ENCODE assay signal across 8 mouse cellular contexts in genomic region chr6:120471991-120472441, GRCm38 (mm10). TPM values are rescaled to one million over a fixed set of nuclear protein-coding genes. Genes with fewer than 3 reads are reported as not detected.
DNase-seq lines count a peak whose midpoint lies in the region; ATAC-seq lines count a peak whose summit lies in the region.

No protein-coding gene starts in this region.

- H3K27ac ChIP-seq in liver, embryonic 16.5 days (ENCODE audit: low read length), result peak overlapping the region; percentile 35
- no peak overlapping the region for H3K27ac ChIP-seq in embryonic facial prominence, embryonic 13.5 days
- H3K27ac ChIP-seq in hindbrain, embryonic 14.5 days, result peak overlapping the region; percentile 70
- peak overlapping the region; percentile 93 for H3K27ac ChIP-seq in neural tube, embryonic 13.5 days (replicated peaks)

- peak overlapping the region; percentile 3; the same call in 1 of the 2 replicates for H3K9ac ChIP-seq in liver, embryonic 16.5 days (ENCODE audit: low read depth, low read length)
- no peak overlapping the region for H3K9ac ChIP-seq in embryonic facial prominence, embryonic 13.5 days
- peak overlapping the region; percentile 3; the same call in 1 of the 2 replicates for H3K9ac ChIP-seq in hindbrain, embryonic 14.5 days
- 0 out of 2 replicates have a peak overlapping the region, but pooled peaks have one; percentile 26 for H3K9ac ChIP-seq in neural tube, embryonic 13.5 days

- H3K4me1 ChIP-seq in liver, embryonic 16.5 days (ENCODE audit: control insufficient read depth, low read depth, low read length), result peaks cover 44% of the 10 kb centered on the region
- H3K4me1 ChIP-seq in embryonic facial prominence, embryonic 13.5 days, result peaks cover 30% of the 10 kb centered on the region
- peaks cover 20% of the 10 kb centered on the region for H3K4me1 ChIP-seq in hindbrain, embryonic 14.5 days (replicated peaks; ENCODE audit: control insufficient read depth, insufficient read depth, low read length)
- H3K4me1 ChIP-seq in neural tube, embryonic 13.5 days (replicated peaks), result peaks cover 56% of the 10 kb centered on the region

- peak overlapping the region; percentile 19; the same call in 1 of the 2 replicates for H3K4me2 ChIP-seq in liver, embryonic 16.5 days (ENCODE audit: low read depth, low read length)
- H3K4me2 ChIP-seq in embryonic facial prominence, embryonic 13.5 days, result no peak overlapping the region
- no peak overlapping the region for H3K4me2 ChIP-seq in hindbrain, embryonic 14.5 days (replicated peaks)
- H3K4me2 ChIP-seq in neural tube, embryonic 13.5 days, result peak overlapping the region; percentile 27

- H3K36me3 ChIP-seq in liver, embryonic 16.5 days (ENCODE audit: control insufficient read depth, insufficient read depth), result peaks cover 4% of the 10 kb centered on the region; the same call in 1 of the 2 replicates
- H3K36me3 ChIP-seq in embryonic facial prominence, embryonic 13.5 days, result no peaks in the 10 kb centered on the region
- no peaks in the 10 kb centered on the region for H3K36me3 ChIP-seq in hindbrain, embryonic 14.5 days (replicated peaks; ENCODE audit: control insufficient read depth, insufficient read depth)
- H3K36me3 ChIP-seq in neural tube, embryonic 13.5 days, result 0 out of 2 replicates have a peak, but pooled peaks cover 3% of the 10 kb centered on the region

- 19% methylated on average over 5 of the region's 5 CpGs for WGBS in liver, embryonic 16.5 days (ENCODE audit: insufficient replicate concordance)
- WGBS in embryonic facial prominence, embryonic 13.5 days, result 7% methylated on average over 5 of the region's 5 CpGs
- WGBS in hindbrain, embryonic 14.5 days, result 0% methylated on average over 5 of the region's 5 CpGs
- 2% methylated on average over 5 of the region's 5 CpGs for WGBS in neural tube, embryonic 13.5 days

- H3K9me3 ChIP-seq in liver, embryonic 16.5 days (replicated peaks; ENCODE audit: control insufficient read depth, low read length), result no peaks in the 10 kb centered on the region
- H3K9me3 ChIP-seq in embryonic facial prominence, embryonic 13.5 days, result no peaks in the 10 kb centered on the region
- H3K9me3 ChIP-seq in hindbrain, embryonic 14.5 days (ENCODE audit: control insufficient read depth, low read length), result no peaks in the 10 kb centered on the region
- no peaks in the 10 kb centered on the region for H3K9me3 ChIP-seq in neural tube, embryonic 13.5 days

- H3K4me3 ChIP-seq in liver, embryonic 16.5 days (ENCODE audit: low read depth, low read length), result no peak overlapping the region; the same call in 1 of the 2 replicates
- no peak overlapping the region for H3K4me3 ChIP-seq in embryonic facial prominence, embryonic 13.5 days
- H3K4me3 ChIP-seq in hindbrain, embryonic 14.5 days (replicated peaks; ENCODE audit: low read length), result no peak overlapping the region
- H3K4me3 ChIP-seq in neural tube, embryonic 13.5 days, result no peak overlapping the region

- no peaks in the 10 kb centered on the region for H3K27me3 ChIP-seq in liver, embryonic 16.5 days (ENCODE audit: control insufficient read depth, insufficient read depth, low read depth, low read length)
- H3K27me3 ChIP-seq in embryonic facial prominence, embryonic 13.5 days, result no peaks in the 10 kb centered on the region
- no peaks in the 10 kb centered on the region for H3K27me3 ChIP-seq in hindbrain, embryonic 14.5 days (ENCODE audit: control insufficient read depth, insufficient read depth, low read length)
- H3K27me3 ChIP-seq in neural tube, embryonic 13.5 days, result no peaks in the 10 kb centered on the region

- ATAC-seq in liver, embryonic 16.5 days (ENCODE audit: low read depth), result no peak
- ATAC-seq in embryonic facial prominence, embryonic 13.5 days (ENCODE audit: insufficient number of reproducible peaks, insufficient read depth, low FRiP score, low TSS enrichment, low read depth), result peak; percentile 63; the same call in 1 of the 2 replicates
- ATAC-seq in hindbrain, embryonic 14.5 days (ENCODE audit: low FRiP score), result peak; percentile 75
- ATAC-seq in neural tube, embryonic 13.5 days (ENCODE audit: low read depth), result peak; percentile 87

- no peak for DNase-seq in liver
- DNase-seq in hindbrain, embryonic 14.5 days (ENCODE audit: low spot score), result peak; percentile 65
- DNase-seq in kidney, adult 9 months, result no peak
- DNase-seq in ovary, postnatal 36 days (ENCODE audit: low spot score), result no peak
- no peak for DNase-seq in adrenal gland, postnatal 36 days

RNA-seq across cellular contexts. Expression of gene Il17ra, which starts 9.0 kb away (rescaled TPM):
- 11.4 and 13.0 TPM in 2 replicates for polyA plus RNA-seq in liver, embryonic 16.5 days (2015; fragmentation: Nextera tagmentation; extraction: Ambion mirVana)
- 7.4 and 7.7 TPM in 2 replicates for polyA plus RNA-seq in embryonic facial prominence, embryonic 13.5 days (2015; fragmentation: Nextera tagmentation; extraction: Ambion mirVana)
- polyA plus RNA-seq in hindbrain, embryonic 14.5 days (2014; fragmentation: Nextera tagmentation; extraction: Ambion mirVana), result 2.2 and 3.6 TPM in 2 replicates
- 9.5 and 10.7 TPM in 2 replicates for polyA plus RNA-seq in neural tube, embryonic 13.5 days (2015; fragmentation: Nextera tagmentation; extraction: Ambion mirVana)
- 10 to 100 TPM in 1 of 2 experiments, 1 to 10 TPM in 1; 9.7 to 13.1 TPM for total RNA-seq in adrenal gland, postnatal 36 days (2021)

RNA-seq across cellular contexts. Expression of gene Tmem121b, which starts 21.6 kb away (rescaled TPM):
- not detected in 2 replicates for polyA plus RNA-seq in liver, embryonic 16.5 days (2015; fragmentation: Nextera tagmentation; extraction: Ambion mirVana)
- polyA plus RNA-seq in embryonic facial prominence, embryonic 13.5 days (2015; fragmentation: Nextera tagmentation; extraction: Ambion mirVana), result 0.42 and 0.51 TPM in 2 replicates
- polyA plus RNA-seq in hindbrain, embryonic 14.5 days (2014; fragmentation: Nextera tagmentation; extraction: Ambion mirVana), result 3.2 and 4.3 TPM in 2 replicates
- polyA plus RNA-seq in neural tube, embryonic 13.5 days (2015; fragmentation: Nextera tagmentation; extraction: Ambion mirVana), result 2.2 and 2.5 TPM in 2 replicates
- total RNA-seq in adrenal gland, postnatal 36 days (2021), result under 1 TPM in 1 of 2 experiments, not detected in 1; 0.13 TPM

RNA-seq across cellular contexts. Expression of gene Hdhd5, which starts 59.1 kb away (rescaled TPM):
- 8.9 and 9.5 TPM in 2 replicates for polyA plus RNA-seq in liver, embryonic 16.5 days (2015; fragmentation: Nextera tagmentation; extraction: Ambion mirVana)
- polyA plus RNA-seq in embryonic facial prominence, embryonic 13.5 days (2015; fragmentation: Nextera tagmentation; extraction: Ambion mirVana), result 18.8 and 19.8 TPM in 2 replicates
- polyA plus RNA-seq in hindbrain, embryonic 14.5 days (2014; fragmentation: Nextera tagmentation; extraction: Ambion mirVana), result 9.6 and 13.4 TPM in 2 replicates
- 15.1 and 15.8 TPM in 2 replicates for polyA plus RNA-seq in neural tube, embryonic 13.5 days (2015; fragmentation: Nextera tagmentation; extraction: Ambion mirVana)
- 10 to 100 TPM; 25.3 to 32.1 TPM for total RNA-seq in adrenal gland, postnatal 36 days (2021)

Comparison
In these comparisons a context has a peak if more than half of its experiments do, and no peak if none do; other contexts are left out.
1. H3K4me2 ChIP-seq: peak in liver, embryonic 16.5 days (single experiment) and neural tube, embryonic 13.5 days (single experiment); none in embryonic facial prominence, embryonic 13.5 days (single experiment) and hindbrain, embryonic 14.5 days (single experiment).